Mouse (Mus musculus) liver, postnatal 0 days (tissue): ENCODE measurements around the gene Sept8.

ENCODE experiments used
- CTCF ChIP-seq: sonication (generic); IDR thresholded peaks from 2 replicates; pipeline ENCODE4 v1.5.1; 2016; ENCODE audit warnings: antibody characterized with exemption, low read depth
- EP300 ChIP-seq: IDR thresholded peaks from 2 replicates; pipeline ENCODE4 v1.6.1; 2016; ENCODE audit warnings: antibody characterized with exemption, low read depth, mild to moderate bottlenecking

DNA sequence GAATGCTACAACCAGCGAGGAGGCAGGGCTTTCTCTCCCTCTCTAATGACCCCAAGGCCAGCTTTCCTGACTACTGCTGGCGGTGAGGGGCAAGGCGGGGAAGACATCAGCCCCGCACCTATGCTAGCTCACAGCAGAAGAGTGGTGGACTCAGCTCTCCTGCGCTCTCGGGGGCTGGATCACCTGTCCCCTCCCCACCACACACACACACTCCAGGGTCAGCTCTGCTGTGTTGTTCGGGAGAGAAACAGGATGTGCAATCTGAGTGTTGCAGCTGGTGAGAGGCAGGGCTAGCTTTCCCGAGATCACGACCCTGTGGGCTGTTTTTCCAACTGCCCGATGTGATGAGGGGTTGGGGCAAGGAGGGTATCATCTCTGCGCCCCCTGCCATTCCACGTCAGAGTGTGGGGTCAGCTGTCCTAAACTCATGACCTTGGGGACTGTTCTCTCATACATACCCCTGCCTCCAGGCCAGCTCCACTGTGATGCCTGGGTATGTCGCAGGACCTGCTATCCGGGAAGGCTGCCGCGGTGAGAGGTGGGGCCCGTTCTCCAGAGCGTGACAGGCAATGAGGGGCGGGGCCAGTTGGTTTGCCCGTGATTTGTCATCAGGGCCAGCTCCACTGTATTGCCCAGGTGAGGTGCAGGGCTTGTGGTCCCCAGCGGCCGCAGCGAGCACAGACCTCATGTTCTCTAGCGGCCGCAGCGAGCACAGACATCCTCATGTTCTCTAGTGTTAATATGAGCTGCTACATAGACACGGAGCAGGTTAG, 32.0 kb upstream of the Sept8 start:
- TF ChIP-seq CTCF (no peak), EP300 (no peak)
